Mouse (Mus musculus): ENCODE measurements around the gene Dok3.
"Not testable (repeated sequence)": the region's sequence is repeated elsewhere in the genome, so short reads cannot be mapped to it uniquely, and the experiment has no call there.

Dok3 gene
- long read RNA-seq, experiment 1: 0 reads
- long read RNA-seq, experiment 2, partial matches to known transcripts: 1 of 1 reads
- long read RNA-seq, experiment 2, other reads (novel, unspliced or antisense): 0 of 1 reads

DNA sequence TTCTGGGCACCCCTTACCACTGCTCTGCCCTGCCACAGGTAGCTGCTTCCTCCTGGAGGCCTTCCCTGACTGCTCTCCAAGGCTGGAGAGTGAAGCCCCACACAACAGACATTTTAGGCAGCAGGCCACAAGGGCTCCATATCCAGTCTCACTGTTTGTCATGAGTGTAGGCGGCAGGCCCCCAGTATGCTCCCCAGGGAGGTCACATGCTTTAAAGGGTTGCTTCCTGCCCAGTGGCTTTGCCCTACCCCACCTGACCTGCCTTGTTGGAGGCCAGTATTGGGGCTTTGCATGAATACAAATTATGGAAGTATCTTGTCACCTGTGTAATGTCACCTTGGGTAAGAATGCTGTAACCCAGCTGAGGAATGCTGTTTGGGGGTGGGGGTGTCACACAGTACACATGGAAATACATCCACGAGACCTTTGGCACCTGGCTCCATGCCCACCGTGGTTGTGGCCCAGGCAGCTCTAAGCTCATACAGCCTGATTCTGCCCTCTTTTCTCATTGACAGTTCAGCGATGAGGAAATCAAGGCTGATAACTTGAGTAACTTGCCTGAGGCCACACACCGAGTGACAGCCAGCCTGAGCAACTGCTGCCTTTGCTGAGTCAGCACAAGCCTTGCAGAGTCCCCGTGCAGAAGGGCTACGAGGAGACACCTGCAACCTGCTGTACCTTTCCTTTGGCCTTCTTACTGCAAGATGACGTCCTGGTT, at the start of gene Dok3:
Gene Dok3 (minus strand): TSS at position 99 of the 718 bp plus-strand sequence.
- intact Hi-C loops (cut with DNase I): no loop called here

DNA sequence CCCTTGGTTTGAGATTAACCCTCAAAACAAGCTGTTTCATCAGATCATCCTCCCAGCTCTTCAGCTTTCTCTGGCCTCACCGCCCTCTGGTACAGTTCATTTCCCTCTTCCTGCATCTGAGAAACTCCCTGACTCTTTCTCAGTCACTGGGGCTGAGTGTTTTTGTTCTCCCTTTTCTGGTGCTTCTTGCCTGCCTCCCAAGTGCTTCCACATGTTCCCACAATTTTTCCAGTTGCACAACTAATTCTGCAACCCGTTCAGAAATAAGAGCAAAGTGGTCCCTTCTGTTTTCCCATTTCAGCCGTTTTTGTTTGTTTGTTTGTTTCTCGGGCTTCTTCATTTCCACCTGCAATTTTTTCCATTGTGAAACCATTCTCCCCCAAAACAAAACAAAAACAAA, 49.0 kb upstream of the Dok3 start:
- intact Hi-C loops (cut with DNase I): no loop called here

DNA sequence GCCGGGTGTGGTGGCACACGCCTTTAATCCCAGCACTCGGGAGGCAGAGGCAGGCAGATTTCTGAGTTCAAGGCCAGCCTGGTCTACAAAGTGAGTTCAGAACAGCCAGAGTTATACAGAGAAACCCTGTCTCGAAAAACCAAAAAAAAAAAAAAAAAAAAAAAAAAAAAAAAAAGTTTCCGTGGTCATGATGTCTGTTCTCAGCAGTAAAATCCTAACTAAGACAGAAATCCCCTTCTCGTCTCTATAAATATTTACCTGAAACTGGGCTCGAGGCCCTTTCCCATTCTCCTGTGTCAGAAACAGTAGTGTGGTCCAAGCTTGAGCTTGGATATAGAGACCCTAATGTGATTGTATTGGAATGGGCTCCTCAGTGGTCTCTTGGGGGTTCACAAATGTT, 47.8 kb upstream of the Dok3 start:
- intact Hi-C loops (cut with DNase I): not testable (repeated sequence)

DNA sequence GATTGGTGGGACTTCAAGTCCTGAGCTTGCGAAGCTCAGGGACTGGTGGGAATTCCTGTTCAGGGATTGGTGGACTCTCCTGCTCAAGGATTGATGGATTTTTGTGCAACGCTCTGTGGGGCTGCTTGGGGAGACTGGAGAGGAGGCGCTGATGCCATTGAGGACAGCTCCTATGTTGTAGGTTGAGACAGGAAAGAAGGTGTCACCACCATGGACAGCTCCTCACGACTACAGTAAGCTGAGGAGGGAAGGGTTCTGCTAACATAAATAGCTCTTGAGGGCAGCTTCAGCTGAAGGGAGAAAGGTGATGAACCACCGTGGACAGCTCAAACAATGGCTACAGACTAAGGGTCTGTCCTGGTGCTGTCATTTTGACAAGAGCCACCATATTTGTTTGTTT, 46.8 kb upstream of the Dok3 start:
- intact Hi-C loops (cut with DNase I): no loop called here

DNA sequence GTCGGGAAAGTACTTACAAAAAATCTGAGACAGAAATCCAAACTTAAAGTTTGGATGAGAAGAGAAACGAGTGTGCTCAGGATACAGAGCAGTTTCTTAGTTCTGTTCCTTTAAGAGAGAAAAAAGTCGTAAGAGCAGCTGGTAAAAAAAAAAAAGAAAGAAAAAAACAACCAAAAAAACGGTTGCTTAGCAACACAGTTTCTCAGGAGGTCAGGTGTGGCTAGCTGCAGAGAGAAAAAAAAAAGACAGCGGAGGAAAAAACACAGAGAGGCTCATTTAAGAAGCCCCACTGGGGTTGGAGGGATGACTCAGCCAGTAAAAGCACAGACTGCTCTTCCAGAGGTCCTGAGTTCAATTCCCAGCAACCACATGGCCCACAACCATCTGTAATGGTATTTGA, 45.2 kb upstream of the Dok3 start:
- intact Hi-C loops (cut with DNase I): no loop called here

DNA sequence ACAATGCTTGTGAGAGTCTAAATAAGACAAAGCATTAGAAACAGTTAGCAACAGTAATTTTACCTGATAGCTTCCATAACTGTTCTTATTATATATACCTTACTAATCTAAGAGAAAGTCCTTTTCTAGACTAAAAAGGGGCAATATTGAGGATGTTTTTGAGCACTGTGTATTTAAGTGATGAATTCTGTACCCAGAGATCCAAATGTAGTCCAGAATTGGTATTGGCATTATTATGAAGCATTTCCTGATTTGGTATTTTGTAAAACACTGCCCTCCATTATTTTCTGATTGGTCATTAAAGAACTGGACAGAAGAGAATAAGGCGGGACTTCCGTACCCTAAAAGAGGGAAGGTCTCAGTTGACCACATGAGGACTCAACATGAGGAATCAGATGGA, 44.3 kb upstream of the Dok3 start, which contains the start of gene Tmed9:
Gene Tmed9 (plus strand): TSS at position 301 of the 400 bp plus-strand sequence.
- intact Hi-C loops (cut with DNase I): no loop called here

DNA sequence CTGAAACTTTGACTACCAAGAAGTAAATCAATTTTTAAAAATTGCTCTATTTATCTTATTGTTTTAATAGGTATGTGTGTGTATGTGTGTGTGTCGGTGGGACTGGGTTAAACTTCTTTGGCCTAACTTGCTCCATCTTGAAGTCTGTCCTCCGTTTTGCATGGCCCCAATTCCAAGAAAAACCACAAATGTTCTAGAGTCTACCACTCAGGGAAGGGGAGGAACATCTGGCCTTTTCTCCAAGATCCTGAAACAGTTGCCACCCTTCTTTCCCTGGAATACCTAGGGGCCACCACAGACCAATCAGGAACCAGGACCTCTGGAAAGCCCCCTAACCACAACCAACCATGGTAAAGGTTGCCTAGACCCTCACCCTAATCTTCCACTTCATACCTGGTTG, 42.9 kb upstream of the Dok3 start:
- intact Hi-C loops (cut with DNase I): no loop called here

DNA sequence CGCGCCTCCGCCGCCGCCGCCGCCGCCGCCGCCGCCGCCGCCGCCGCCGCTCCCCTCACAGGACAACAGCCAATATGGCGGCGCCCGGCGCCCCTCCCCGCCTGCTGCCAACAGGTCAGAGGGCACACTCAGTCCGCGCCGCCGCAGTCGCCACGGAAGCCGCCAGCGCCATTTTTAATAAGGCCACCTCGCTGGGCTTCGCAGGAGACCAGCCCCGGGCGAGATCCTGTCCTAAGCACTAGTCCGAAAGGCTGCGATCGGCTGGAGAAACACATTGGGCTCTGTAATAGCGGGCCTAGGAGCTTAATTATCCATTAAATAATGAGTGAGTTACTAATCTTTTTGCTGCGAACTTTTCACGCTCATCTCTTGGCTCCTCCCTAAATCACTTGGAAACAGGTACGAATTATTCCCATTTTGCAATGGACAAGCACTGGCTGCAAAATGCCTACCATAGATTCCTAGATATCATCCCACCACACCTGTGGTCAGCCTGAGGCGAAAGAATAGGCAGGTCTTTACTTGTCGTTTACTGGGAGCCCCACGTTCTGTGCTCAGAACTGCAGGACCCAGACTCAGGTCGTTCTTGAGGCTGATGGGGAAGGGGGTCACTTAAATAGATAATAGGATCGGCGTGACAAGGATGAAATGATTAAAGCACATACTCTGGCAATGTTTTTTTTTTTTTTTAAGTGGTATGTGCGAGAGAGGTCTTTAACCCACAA, 42.1 kb upstream of the Dok3 start, which contains the start of gene Fam193b:
Gene Fam193b (minus strand): TSS at position 94 of the 725 bp plus-strand sequence.
- intact Hi-C loops (cut with DNase I): no loop called here

DNA sequence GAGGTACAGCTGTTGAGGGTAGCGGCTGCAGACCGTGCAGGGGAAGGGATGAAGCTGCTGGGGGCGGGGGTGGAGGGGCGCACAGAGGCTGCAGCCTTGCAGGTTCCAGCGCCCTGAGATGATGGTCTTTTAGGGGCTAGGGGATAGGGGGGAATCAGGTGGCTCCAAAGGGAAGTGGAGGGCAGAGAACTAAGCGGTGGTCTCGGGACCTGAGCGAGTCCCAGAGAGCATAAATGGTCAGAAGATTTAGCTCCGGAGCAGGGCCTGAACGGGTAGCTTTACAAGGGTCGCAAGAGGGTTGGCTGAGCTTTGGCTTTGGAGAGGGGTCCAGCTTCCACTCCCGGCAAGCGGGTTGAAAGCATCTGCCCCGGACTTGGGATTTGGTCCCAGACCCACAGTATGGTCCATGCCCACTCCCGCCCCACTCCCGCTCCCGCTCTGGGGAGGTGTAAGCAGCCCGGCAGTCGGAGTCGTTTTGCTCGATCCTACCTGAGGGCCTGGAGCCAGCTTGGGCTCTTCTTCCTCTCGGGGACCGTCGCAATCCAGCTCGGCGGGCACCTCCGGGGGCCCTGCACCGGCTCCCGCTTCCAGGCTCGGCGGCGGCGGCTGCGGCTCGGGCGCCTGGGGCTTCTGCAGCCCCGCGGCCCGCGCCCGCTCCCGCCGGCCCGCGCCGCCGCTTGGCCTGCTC, 41.3 kb upstream of the Dok3 start:
- intact Hi-C loops (cut with DNase I): no loop called here

DNA sequence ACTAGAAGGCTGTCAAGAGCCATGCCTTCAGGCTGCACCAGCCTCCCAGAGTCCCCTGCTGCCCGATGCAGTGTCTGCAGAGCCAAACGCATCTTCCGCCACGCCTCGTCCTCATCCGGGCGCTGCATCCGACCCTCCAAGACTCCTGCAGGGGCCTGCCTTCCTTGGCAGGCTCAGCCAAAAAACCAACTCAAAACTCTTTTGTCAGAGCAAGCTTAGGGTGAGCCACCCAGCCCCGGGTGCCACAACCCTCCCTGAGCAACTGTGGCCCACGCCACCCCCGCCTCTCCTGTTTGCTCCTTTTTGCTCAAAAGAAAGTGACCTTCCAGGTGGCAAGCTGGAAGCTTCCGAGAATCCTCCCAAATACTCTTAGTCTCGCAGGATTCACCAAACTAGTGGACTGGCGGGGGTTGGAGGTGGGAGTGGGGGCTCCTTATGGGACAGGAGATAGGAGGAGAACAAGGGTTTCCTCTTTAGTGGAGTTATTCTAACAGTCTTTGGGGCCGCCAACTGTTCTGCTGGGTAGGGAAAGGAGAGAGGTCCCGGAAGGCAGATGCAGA, 40.7 kb upstream of the Dok3 start:
- intact Hi-C loops (cut with DNase I): no loop called here

DNA sequence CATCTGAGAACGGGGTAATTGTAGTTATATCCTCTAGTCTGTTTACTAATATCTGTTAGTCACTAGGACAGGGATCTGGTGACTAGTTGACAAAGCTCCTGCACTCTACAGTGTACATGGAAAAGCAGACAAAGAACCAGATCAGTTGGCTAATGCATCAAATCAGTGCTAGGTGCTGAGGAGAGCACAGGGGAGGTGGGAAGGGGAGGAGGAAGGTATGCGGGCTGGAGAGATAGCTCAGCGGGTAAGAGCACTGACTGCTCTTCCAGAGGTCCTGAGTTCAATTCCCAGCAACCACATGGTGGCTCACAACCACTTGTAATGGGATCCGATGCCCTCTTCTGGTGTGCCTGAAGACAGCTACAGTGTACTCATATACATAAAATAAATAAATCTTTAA, 39.4 kb upstream of the Dok3 start:
- intact Hi-C loops (cut with DNase I): not testable (repeated sequence)

DNA sequence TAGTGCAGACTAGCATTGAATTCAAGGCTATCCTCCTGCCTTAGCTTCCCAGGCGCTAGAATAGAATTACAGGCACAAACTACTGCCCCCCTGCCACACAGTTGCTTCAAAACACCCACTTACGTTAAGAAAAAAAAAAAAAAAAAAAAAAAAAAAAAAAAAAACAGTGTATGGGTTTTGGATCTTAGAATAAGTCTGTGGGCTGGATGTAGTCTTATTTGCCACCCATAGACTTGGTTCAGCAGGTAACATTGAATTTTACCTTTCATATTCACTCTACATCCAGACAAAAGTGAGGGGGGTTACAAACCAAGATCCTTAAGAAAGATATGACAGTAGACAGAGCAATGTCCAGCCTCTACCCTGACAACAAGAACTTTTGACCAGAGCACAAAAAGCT, 38.9 kb upstream of the Dok3 start:
- intact Hi-C loops (cut with DNase I): no loop called here

DNA sequence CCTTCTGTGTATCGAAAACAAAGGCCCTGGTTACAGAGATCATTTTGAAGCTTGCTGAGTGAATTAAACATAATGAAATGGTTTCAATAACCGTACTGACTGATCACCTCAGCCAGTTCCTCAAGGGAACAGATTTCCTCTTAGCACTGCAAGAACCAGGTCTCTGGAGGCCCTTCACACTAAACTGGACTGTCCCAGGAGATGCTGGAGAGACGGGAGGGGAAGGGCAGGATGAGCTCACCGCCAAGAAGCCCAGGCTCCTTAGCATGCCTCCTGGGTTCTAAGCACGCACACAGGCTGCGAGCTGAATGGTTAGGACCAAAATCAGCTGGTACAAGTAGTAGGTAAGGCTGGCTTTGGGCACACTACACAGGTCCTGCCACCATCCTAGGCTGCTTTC, 37.9 kb upstream of the Dok3 start:
- intact Hi-C loops (cut with DNase I): no loop called here

DNA sequence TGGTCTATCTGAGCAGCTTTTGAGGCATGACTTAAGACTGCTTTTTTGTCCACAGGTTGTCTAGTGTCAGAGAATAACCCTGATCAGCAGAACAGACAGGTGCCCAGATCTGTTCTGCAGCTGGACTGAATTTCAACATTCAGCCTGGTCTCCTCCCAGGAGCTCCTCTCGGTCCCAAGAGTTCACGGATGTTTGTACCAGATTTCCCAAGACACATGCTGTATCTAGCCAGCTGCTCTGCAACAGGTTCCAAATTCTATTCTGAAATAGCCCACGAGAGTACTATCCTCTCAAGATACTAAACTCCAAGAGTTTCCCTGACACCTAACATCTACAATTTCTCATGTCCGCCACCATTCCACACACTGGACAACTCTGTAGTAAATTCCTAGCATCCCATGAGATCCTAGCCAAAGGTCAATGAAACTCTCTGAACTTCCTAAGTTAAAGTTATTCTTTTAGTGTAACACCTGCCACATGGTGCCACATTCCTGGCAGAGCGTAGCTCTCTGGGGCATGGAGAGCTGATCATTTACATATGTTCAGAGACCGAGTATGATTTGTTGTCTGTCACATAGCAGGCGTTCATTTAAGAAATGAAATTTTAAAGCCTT, 34.3 kb upstream of the Dok3 start:
- intact Hi-C loops (cut with DNase I): no loop called here

DNA sequence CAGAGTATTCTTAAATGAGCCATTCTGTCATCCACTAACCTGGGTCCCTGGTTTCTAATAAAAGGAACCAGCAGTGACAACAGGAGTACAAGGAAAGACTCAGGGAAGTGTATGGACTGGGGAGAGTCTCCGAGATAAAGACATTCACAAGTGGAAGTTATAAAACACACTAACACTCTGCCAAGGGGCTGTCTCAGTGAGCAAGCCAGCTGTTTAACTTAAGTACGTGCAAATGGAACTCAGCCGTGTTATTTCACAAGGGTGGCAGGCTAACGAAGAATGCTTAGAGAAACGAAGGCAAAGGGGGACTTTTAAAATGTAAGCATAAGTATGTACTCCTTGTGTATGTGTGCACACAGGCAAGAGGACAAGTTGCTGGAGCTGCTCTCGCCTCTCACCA, 28.4 kb upstream of the Dok3 start:
- intact Hi-C loops (cut with DNase I): no loop called here

DNA sequence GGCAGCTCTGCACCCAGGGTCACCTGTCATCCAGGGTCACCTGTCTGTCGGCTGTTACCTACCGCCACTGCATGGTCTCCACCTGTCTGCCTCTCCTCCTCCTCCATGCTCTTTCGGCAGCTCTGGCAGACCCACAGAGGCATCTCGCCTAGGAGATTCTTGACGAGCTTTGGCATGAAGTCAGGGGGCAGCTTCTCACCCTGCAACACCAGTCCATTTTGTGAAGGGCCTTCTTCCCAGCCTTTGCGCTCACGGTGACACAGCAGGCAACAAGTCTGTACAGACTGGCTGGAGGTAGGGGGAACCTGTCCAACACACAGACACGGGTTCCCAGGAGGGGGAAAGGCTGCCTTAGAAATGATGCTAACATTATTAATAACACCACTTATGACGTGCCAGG, 26.8 kb upstream of the Dok3 start:
- intact Hi-C loops (cut with DNase I): no loop called here

DNA sequence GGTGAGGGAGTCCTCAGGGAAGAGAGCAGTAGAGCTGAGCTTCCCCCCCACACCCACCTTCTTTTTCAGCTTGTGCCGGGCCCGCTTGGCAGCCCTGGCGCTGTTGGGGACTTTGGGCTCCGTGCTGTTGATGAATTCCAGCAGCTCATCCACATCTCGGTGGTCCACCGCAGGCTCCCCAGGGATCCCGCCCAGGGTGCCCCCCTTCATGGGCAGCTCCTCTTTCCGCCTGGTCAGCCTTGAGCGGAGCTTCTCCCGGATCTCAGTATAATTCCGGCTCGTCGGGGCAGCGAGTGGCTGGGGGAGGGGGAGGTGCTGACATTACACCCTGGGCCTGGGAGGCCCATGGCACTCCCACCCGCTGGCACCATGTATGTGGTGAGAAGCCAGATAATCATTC, 20.0 kb upstream of the Dok3 start:
- intact Hi-C loops (cut with DNase I): no loop called here

DNA sequence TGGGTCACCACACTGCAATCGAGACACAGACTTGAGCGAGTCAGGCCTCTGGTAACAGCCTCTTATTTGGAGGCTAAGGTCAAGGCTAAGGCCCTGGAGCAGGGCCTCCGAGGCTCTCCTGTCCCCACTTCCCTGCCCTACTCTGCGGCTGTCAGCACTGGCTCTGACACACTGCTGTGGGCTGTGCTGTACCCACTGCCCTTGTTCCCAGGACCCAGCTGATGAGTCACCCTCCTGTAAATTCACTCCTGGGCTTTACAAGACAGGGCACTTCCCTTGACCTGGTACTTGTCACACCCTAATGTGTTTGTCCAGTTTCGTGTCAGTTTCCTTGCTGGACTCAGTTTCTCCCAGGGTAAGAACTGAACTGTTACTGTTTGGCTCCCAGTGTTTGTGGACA, 19.3 kb upstream of the Dok3 start:
- intact Hi-C loops (cut with DNase I): no loop called here

DNA sequence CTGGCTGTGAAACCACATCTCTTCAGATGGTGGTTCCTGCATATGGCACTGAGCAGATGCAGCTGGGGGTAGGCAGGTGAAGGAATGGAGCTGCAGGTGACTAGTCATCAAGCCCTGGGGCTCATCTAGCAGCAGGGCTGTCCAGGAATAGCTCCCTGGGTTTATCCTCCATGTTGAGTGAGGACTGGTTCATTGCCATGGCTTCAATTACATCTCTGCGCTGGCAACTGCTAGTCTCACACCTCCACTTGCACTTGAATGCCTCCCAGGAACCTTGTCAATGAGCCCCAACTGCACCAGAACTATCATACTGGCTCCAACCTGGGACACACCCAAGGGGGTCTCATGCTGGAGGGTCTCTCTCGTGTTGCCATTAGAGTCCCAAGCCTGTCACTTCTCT, 18.8 kb upstream of the Dok3 start:
- intact Hi-C loops (cut with DNase I): no loop called here

DNA sequence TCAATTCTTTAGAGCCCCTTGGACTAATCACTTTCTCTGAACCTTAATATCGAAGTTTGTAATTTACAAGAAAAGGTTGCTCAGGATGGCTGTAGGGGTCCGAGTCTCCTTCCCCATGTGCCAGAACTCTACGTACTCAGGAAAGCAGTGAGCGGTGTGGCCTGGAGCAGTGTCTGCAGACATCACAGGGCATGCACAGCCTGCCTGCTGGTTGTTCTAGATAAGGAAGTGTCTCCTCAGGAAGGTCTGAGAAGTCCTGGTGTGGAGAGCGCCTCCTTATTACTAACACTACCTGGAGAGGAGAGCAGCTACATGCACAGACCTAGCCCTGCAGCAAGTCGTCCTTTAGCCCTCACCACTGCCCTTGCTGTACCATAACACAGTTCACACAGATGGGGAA, 15.7 kb upstream of the Dok3 start:
- intact Hi-C loops (cut with DNase I): no loop called here

DNA sequence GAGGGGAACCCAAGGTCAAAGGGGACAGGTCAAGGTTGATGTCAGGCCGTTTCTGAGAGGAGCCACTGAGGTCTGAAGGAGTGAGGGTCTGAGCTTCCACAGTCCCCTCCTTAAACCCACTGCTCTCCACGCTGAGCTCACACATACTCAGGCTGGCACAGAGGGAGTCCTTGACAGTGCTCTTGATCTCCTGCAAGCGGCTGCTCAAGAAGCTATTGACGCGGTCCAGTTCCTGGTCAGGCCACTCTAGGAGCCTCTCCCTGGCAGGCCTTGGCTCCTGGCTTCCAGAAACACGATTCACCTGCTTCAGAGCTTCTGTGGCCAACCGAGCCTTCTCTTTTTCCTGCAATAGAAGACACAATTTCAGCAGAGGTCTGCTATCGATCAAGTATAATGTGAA, 14.4 kb upstream of the Dok3 start:
- intact Hi-C loops (cut with DNase I): no loop called here
